Mouse (Mus musculus): ENCODE measurements around the gene Dnajb6. TPM values are rescaled to one million over a fixed set of nuclear protein-coding genes. Genes with fewer than 3 reads are reported as not detected.

Dnajb6 gene
- polyA plus RNA-seq, 1 experiment from 2014 or later = 142 TPM

DNA sequence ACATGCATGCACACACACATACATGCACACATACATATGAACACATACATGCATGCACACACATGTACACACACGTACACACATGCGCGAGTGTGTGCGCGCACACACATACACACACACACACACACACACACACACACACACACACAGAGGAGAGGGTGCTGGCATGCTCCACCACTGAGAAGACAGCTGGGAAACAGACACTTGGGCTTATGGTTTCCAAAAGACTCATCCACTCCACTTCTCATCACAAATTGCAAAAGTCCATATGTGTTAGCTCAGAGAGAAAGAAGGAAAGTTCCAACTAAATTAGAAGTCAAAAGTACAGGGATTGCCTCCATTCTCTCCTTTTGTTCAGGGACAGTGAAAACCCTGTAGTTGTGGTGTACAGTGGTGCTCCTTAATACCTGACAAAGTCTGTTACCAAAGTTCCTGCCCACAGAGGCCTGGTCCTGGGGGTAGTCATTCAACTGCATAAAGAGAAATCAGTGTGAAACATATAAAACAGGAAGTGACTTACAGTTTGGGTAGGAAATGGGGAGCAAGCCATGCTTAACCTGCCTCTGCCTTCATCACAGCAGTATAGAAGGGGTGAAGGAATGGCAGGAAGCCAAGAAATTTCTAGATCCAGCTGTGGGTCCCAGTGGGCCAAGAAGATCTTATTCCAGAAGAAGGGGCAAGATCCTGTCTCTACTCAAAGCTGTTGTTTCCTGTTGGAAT, 81.2 kb downstream of the Dnajb6 start:
- Histone ChIP-seq H3K27me3 (ENCODE audit: control insufficient read depth, insufficient read depth, low read depth, low read length) (no peaks in the 10 kb centered on the region), H3K4me2 (ENCODE audit: low read depth, low read length) (no peak overlapping the region), H3K36me3 (ENCODE audit: control insufficient read depth, insufficient read depth, low read length) (no peaks in the 10 kb centered on the region), H3K4me1 (replicated peaks; ENCODE audit: control insufficient read depth, insufficient read depth, low read length) (no peaks in the 10 kb centered on the region; the same call in 1 of the 2 replicates), H3K9me3 (ENCODE audit: control insufficient read depth, low read length) (no peaks in the 10 kb centered on the region), H3K9ac (ENCODE audit: low read length) (no peak overlapping the region), H3K27ac (ENCODE audit: low read length) (no peak overlapping the region), H3K4me3 (ENCODE audit: low read length) (no peak overlapping the region)
- no peak for ATAC-seq (ENCODE audit: low read depth)
- 94% methylated on average over 5 of the region's 5 CpGs for WGBS

- 77% methylated on average over 5 of the region's 5 CpGs for WGBS
- peak; percentile 17; the same call in 1 of the 2 replicates for ATAC-seq (ENCODE audit: low read depth)
- H3K9me3 ChIP-seq (ENCODE audit: control insufficient read depth, low read length) = no peaks in the 10 kb centered on the region
Observed at GRCm38 (mm10) chr5:29817400-29817799, 81.9 kb downstream of the Dnajb6 start.

GRCm38 (mm10) chr5:29818287-29818686, 82.8 kb downstream of the Dnajb6 start:
- Histone ChIP-seq H3K4me1 (replicated peaks; ENCODE audit: control insufficient read depth, insufficient read depth, low read length) (no peaks in the 10 kb centered on the region; the same call in 1 of the 2 replicates), H3K27me3 (ENCODE audit: control insufficient read depth, insufficient read depth, low read depth, low read length) (no peaks in the 10 kb centered on the region), H3K9me3 (ENCODE audit: control insufficient read depth, low read length) (no peaks in the 10 kb centered on the region), H3K4me3 (ENCODE audit: low read length) (no peak overlapping the region), H3K9ac (ENCODE audit: low read length) (no peak overlapping the region), H3K4me2 (ENCODE audit: low read depth, low read length) (no peak overlapping the region), H3K36me3 (ENCODE audit: control insufficient read depth, insufficient read depth, low read length) (no peaks in the 10 kb centered on the region), H3K27ac (ENCODE audit: low read length) (no peak overlapping the region)
- WGBS = 54% methylated on average over 4 of the region's 4 CpGs
- peak; percentile 86 for ATAC-seq (ENCODE audit: low read depth)

More at GRCm38 (mm10) chr5:29817400-29817799, 81.9 kb downstream of the Dnajb6 start:
- no peak overlapping the region for H3K4me3 ChIP-seq (ENCODE audit: low read length)
- no peaks in the 10 kb centered on the region; the same call in 1 of the 2 replicates for H3K4me1 ChIP-seq (replicated peaks; ENCODE audit: control insufficient read depth, insufficient read depth, low read length)
- H3K27ac ChIP-seq (ENCODE audit: low read length) = no peak overlapping the region
- no peak overlapping the region for H3K9ac ChIP-seq (ENCODE audit: low read length)
- no peaks in the 10 kb centered on the region for H3K27me3 ChIP-seq (ENCODE audit: control insufficient read depth, insufficient read depth, low read depth, low read length)
- no peaks in the 10 kb centered on the region for H3K36me3 ChIP-seq (ENCODE audit: control insufficient read depth, insufficient read depth, low read length)
- H3K4me2 ChIP-seq (ENCODE audit: low read depth, low read length) = no peak overlapping the region

DNA sequence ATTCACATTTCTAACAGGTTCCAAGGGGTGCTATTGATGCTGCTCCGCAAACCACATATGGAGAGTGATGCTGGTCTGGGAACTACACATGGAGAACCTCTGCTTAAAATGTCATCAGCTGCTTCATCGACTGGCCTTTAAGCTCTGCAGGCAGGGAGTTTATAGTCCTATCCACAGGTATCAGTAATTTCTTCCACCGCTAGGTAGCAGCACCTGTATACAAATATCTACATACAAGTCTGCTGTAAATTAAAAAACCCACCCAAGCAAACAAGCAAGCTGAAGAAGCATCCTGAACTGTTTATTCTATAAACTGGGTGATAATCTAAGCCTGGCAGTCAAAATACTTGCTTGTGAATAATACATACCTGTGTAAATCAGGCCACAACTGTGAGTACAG, 89.3 kb downstream of the Dnajb6 start:
- no peak overlapping the region for H3K4me2 ChIP-seq (ENCODE audit: low read depth, low read length)
- H3K27me3 ChIP-seq (ENCODE audit: control insufficient read depth, insufficient read depth, low read depth, low read length) = no peaks in the 10 kb centered on the region
- no peaks in the 10 kb centered on the region for H3K36me3 ChIP-seq (ENCODE audit: control insufficient read depth, insufficient read depth, low read length)
- H3K4me1 ChIP-seq (replicated peaks; ENCODE audit: control insufficient read depth, insufficient read depth, low read length) = no peaks in the 10 kb centered on the region
- no peak overlapping the region for H3K27ac ChIP-seq (ENCODE audit: low read length)
- WGBS = 37% methylated on average over 3 of the region's 3 CpGs
- H3K9ac ChIP-seq (ENCODE audit: low read length) = no peak overlapping the region
- ATAC-seq (ENCODE audit: low read depth) = no peak
- H3K4me3 ChIP-seq (ENCODE audit: low read length) = no peak overlapping the region
- no peaks in the 10 kb centered on the region for H3K9me3 ChIP-seq (ENCODE audit: control insufficient read depth, low read length)

DNA sequence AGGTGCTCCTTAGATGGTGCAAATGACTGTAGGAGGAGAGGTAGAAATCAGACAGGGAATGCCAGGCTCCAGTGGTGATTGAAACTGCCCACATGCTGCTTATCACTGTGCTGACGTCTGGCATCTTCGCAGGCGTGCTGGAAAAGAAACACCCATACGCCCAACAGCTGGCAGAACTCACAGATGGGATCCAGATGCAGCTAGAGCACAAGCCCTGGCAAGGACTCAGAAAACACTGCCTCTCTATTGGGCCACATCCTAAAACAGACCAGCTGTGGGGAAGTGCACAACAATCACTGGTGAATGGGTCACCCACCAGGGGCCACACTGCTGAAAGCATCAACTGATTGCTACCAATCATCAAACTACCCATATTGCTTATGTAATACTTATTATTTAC, 91.3 kb downstream of the Dnajb6 start:
- Histone ChIP-seq H3K27ac (ENCODE audit: low read length) (0 out of 2 replicates have a peak overlapping the region, but pooled peaks have one; percentile 28), H3K4me2 (ENCODE audit: low read depth, low read length) (no peak overlapping the region), H3K9me3 (ENCODE audit: control insufficient read depth, low read length) (no peaks in the 10 kb centered on the region), H3K4me3 (ENCODE audit: low read length) (no peak overlapping the region), H3K36me3 (ENCODE audit: control insufficient read depth, insufficient read depth, low read length) (no peaks in the 10 kb centered on the region), H3K9ac (ENCODE audit: low read length) (no peak overlapping the region), H3K27me3 (ENCODE audit: control insufficient read depth, insufficient read depth, low read depth, low read length) (no peaks in the 10 kb centered on the region), H3K4me1 (replicated peaks; ENCODE audit: control insufficient read depth, insufficient read depth, low read length) (no peaks in the 10 kb centered on the region)
- WGBS = 39% methylated on average over 4 of the region's 4 CpGs
- peak; percentile 94 for ATAC-seq (ENCODE audit: low read depth)

GRCm38 (mm10) chr5:29842444-29843166, 107.1 kb downstream of the Dnajb6 start:
- Histone ChIP-seq H3K27me3 (ENCODE audit: control insufficient read depth, insufficient read depth, low read depth, low read length) (no peaks in the 10 kb centered on the region), H3K36me3 (ENCODE audit: control insufficient read depth, insufficient read depth, low read length) (no peaks in the 10 kb centered on the region), H3K4me1 (replicated peaks; ENCODE audit: control insufficient read depth, insufficient read depth, low read length) (no peaks in the 10 kb centered on the region), H3K9me3 (ENCODE audit: control insufficient read depth, low read length) (no peaks in the 10 kb centered on the region), H3K4me2 (ENCODE audit: low read depth, low read length) (no peak overlapping the region), H3K9ac (ENCODE audit: low read length) (no peak overlapping the region), H3K4me3 (ENCODE audit: low read length) (no peak overlapping the region), H3K27ac (ENCODE audit: low read length) (no peak overlapping the region)
- ATAC-seq (ENCODE audit: low read depth) = no peak
- 48% methylated on average over 3 of the region's 3 CpGs for WGBS

DNA sequence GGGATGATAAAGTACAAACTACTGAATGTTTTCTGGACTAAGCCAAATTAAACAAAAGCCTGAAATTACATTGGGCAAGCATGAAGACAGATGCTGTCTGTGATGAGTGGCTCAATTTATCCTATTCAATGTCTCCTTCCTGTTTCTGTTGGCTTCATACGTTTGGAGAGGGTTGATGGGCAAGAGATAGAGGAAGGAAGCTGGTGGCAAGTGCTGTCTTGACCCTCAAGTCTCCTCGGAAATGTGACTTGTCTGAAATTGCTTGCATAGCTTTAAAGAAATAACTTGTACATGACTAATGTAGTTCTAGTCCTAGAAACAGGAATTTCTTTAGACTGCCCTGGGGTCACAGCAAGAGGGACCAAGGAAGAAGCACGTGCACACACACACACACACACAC, 109.5 kb downstream of the Dnajb6 start:
- no peak for ATAC-seq (ENCODE audit: low read depth)
- no peak overlapping the region for H3K27ac ChIP-seq (ENCODE audit: low read length)
- H3K9me3 ChIP-seq (ENCODE audit: control insufficient read depth, low read length) = no peaks in the 10 kb centered on the region
- no peak overlapping the region for H3K4me2 ChIP-seq (ENCODE audit: low read depth, low read length)
- no peak overlapping the region for H3K9ac ChIP-seq (ENCODE audit: low read length)
- no peak overlapping the region for H3K4me3 ChIP-seq (ENCODE audit: low read length)
- no peaks in the 10 kb centered on the region for H3K36me3 ChIP-seq (ENCODE audit: control insufficient read depth, insufficient read depth, low read length)
- 25% methylated on average over 3 of the region's 3 CpGs for WGBS
- H3K27me3 ChIP-seq (ENCODE audit: control insufficient read depth, insufficient read depth, low read depth, low read length) = no peaks in the 10 kb centered on the region
- no peaks in the 10 kb centered on the region for H3K4me1 ChIP-seq (replicated peaks; ENCODE audit: control insufficient read depth, insufficient read depth, low read length)

GRCm38 (mm10) chr5:29847494-29847893, 112.0 kb downstream of the Dnajb6 start:
- Histone ChIP-seq H3K4me3 (ENCODE audit: low read length) (no peak overlapping the region), H3K4me2 (ENCODE audit: low read depth, low read length) (no peak overlapping the region), H3K9ac (ENCODE audit: low read length) (no peak overlapping the region), H3K27me3 (ENCODE audit: control insufficient read depth, insufficient read depth, low read depth, low read length) (no peaks in the 10 kb centered on the region), H3K27ac (ENCODE audit: low read length) (no peak overlapping the region), H3K36me3 (ENCODE audit: control insufficient read depth, insufficient read depth, low read length) (no peaks in the 10 kb centered on the region), H3K9me3 (ENCODE audit: control insufficient read depth, low read length) (no peaks in the 10 kb centered on the region), H3K4me1 (replicated peaks; ENCODE audit: control insufficient read depth, insufficient read depth, low read length) (no peaks in the 10 kb centered on the region)
- ATAC-seq (ENCODE audit: low read depth) = no peak
- 81% methylated on average over 5 of the region's 5 CpGs for WGBS

DNA sequence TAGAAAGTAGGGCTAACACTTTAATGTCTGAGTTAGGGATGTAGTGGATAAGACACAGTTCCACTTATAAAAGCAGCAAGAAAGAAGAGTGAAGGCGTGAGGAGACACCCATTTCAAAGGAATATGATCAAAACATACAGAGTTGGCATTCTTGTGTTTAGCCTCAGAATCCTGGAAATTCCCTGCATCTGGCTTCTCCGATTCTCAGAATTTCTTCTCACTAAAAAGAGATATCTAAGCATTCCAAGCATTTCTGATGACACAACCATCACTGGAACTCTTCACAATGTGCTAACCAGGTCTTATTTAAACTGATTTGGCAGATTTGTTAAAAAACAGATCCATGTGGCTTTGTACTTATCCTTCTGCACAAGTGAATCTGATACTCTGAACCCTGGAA, 112.6 kb downstream of the Dnajb6 start:
- Histone ChIP-seq H3K9ac (ENCODE audit: low read length) (no peak overlapping the region), H3K4me1 (replicated peaks; ENCODE audit: control insufficient read depth, insufficient read depth, low read length) (no peaks in the 10 kb centered on the region), H3K36me3 (ENCODE audit: control insufficient read depth, insufficient read depth, low read length) (no peaks in the 10 kb centered on the region), H3K27ac (ENCODE audit: low read length) (no peak overlapping the region), H3K4me3 (ENCODE audit: low read length) (no peak overlapping the region), H3K4me2 (ENCODE audit: low read depth, low read length) (no peak overlapping the region), H3K27me3 (ENCODE audit: control insufficient read depth, insufficient read depth, low read depth, low read length) (no peaks in the 10 kb centered on the region), H3K9me3 (ENCODE audit: control insufficient read depth, low read length) (no peaks in the 10 kb centered on the region)
- WGBS = 74% methylated on average over 2 of the region's 2 CpGs
- no peak for ATAC-seq (ENCODE audit: low read depth)

All from lung, embryonic 16.5 days (tissue).